Mouse (Mus musculus) layer of hippocampus, adult 18-20 months (tissue): ENCODE results near the gene Fam241b. TPM values are rescaled to one million over a fixed set of nuclear protein-coding genes. Genes with fewer than 3 reads are reported as not detected.
"Not testable (repeated sequence)": the region's sequence is repeated elsewhere in the genome, so short reads cannot be mapped to it uniquely, and the experiment has no call there.

Source experiments
- DNase-seq, 2 experiments: peaks; one replicate each; pipeline ENCODE4 v3.0.0; 2022; ENCODE audit warnings: low spot score in 2 of 2
- total RNA-seq, 2 experiments: library from RNA; stranded (reverse); gene quantifications; 2 replicates each; pipeline ENCODE4 v1.2.3; 2021

The Fam241b gene
- total RNA-seq, 2 experiments from 2014 or later = 37.5 to 48.0 TPM

DNA sequence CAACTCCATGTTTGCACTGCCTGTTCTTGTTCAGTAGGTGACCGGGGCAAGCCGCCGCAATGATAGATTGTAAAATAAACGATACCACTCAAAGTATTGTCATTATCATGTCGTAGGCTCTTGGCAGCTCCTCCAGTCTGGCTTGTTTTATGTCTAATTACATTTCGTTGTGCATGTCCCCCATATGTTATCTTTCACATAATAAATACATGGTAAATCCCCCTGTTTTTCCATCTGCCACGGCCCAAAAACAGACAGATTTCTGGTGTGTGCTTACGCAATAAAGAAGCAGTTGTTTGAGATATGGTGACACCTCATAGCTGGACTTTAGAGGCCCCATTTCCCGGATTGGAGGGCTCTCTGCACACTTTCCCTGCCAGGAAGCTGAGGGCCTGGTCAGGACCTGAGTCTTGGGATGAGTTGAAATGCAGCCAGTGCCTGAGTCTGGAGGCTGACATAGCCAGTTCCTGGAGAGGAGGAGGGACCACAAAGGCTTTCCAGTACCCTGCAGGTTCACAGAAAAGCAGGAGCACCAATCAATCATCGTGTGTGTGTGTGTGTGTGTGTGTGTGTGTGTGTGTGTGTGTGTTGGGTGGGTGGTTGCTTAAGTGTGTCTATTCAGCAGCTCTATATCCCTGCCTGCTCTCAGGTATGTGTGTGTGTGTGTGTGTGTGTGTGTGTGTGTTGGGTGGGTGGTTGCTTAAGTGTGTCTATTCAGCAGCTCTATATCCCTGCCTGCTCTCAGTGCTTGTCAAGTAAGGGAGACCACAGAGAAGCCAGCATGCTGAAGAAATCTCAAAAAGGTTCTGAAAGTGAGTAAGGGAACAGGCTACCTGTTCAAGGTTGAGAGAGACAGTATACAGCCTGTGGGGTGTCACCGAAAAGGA lies 67.2 kb downstream of the Fam241b start:
- peak; percentile 21 to 26 for DNase-seq

DNA sequence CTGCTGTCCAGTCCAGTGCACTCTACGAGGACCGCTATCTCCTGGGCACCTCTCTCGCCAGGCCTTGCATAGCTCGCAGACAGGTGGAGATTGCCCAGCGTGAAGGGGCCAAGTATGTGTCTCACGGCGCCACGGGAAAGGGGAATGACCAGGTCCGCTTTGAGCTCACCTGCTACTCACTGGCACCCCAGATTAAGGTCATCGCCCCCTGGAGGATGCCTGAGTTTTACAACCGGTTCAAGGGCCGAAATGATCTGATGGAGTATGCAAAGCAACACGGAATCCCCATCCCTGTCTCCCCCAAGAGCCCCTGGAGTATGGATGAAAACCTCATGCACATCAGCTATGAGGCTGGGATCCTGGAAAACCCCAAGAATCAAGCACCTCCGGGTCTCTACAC lies 72.4 kb downstream of the Fam241b start:
- not testable (repeated sequence) for DNase-seq

DNA sequence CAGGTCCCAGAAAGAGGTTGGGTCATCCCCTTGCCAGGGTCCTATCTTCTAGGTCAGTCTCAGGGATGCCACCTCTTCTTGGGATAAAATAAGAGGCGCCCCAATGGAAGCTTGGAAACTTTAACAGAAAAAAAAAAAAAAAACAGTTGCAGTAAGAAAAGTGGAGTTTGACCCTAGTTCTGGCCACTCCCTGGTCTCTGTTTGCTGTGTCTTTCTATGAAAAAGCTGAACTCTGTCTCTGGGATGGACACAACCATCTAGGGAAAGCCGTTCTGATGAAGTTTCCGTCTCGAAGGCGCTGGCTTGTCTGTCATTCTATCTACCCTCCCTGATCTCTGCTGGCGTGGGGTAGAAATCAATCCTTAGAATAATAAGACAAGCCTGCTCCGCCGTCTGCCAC lies 73.1 kb downstream of the Fam241b start:
- DNase-seq = no peak

DNA sequence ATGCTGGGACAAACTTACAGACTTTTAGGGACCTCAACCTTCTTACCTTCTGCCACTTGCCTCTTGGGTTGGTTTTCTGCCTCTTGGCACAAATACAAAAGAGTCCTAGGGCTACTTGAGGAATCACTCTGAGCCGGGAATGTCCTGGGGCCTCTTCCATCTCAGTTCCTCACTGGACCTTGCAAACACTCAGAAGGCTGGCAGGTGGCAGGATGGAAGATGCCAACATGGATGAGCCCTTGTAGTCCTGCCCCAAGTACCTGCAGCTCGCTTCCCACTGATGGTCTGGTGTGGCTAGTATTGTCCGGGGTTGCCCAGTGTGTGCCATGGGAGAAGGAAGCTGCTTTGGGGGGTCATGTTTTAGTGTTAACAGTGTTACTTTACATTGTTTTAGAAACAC lies 73.8 kb downstream of the Fam241b start:
- DNase-seq = no peak

GRCm38 (mm10) chr10:62069398-62069797 lies 74.3 kb downstream of the Fam241b start:
- DNase-seq = no peak

- no peak for DNase-seq
These were observed 75.2 kb downstream of the Fam241b start for GRCm38 (mm10) chr10:62068532-62068931.

DNA sequence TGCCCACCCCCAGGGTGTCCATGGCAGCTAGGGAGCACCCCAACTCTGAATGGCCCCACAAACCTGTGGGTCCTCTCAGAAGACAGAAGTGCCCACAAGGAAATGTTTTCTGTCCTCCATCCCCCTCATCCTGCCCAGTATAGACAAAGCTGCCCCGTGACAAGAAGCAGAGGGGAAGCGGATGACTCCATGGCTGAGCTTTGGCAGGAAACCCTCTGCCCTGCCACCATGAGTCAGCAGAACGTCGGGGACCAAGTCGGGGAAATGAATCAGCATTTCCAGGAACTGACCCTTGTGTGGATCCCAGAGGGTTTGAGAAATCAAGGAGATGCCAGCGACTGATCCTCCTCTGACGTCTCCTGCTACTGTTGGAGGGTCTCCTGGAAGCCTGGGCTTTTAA lies 77.5 kb downstream of the Fam241b start:
- no peak for DNase-seq

DNA sequence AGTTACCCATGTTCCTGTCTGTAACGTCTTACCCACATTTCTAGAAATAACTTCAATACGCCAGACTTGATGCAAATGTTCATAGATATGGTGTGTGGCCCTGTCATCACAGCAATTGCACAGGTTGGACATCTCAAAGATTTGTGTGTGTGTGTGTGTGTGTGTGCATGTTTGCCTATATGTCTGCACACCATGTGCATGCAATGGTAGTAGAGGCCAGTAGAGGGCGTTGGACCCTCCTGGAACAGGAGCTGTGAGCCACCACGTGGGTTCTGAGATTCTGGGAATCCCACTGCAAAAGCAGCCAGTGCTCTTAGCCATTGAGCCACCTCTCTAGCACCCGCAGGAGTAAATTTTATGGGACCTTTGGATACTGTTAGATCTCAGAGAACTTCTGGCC lies 80.9 kb downstream of the Fam241b start:
- no peak for DNase-seq

- DNase-seq = no peak
These were observed 82.6 kb downstream of the Fam241b start for GRCm38 (mm10) chr10:62060969-62061678.

- no peak for DNase-seq
These were observed 83.4 kb downstream of the Fam241b start for GRCm38 (mm10) chr10:62060224-62060913.

DNA sequence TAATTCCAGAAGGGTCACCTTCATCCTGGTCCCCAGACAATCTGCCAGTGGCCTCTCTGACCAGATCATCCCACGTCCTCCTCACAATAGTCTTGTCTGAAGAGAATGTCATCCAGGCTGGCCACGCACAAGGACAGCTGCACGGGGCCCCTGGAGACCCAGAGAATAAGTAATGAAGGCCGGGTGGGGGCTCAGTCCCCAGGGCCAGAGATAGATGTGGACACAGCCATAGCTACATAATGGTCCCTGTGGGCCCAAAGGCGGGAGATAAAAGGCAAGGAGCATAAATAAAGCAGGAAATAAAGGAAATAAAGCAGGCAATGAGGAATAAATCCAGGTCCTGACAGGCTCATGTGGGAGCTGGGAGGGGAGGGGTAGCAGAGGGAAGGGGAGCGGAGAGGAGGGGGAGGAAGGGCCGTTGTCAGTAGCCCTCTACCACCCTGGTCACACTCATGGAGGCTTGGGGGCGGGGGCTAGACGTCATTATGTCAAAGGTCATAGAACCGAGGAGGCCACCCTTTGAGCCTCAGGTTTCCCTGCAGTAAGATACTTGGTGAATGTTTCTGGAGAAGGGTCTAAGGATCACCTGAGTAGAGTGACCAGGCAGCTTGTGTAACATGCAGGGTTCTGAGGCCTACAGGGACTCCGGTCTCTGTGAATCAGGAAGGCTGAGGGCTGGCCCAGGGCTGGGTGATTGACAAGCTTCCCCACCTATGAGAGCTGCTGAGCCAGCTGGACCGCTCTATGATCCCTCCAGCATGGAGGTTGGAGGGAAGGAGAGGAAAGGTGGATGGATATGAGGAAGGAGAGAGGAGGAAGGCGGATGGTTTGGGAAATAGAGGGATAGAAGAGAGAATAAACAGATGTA lies 85.0 kb downstream of the Fam241b start:
- DNase-seq = no peak

Other genes starting within 250 kb of the Fam241b start
- gene Col13a1, start 164.8 kb downstream of the Fam241b start, total RNA-seq = 1 to 10 TPM in 1 of 2 experiments, under 1 TPM in 1; 0.91 to 1.5 TPM
- not detected for gene Neurog3, start 10.8 kb downstream of the Fam241b start, total RNA-seq
- gene Tspan15, start 87.3 kb upstream of the Fam241b start, total RNA-seq = 10 to 100 TPM; 16.0 to 18.5 TPM
- under 1 TPM; 0.23 to 0.27 TPM for gene Tacr2, start 108.5 kb upstream of the Fam241b start, total RNA-seq
- 100 to 1,000 TPM; 311 to 316 TPM for gene Hk1, start 236.0 kb upstream of the Fam241b start, total RNA-seq